Mouse (Mus musculus) thymus, adult 18-20 months (tissue): ENCODE data around the gene Kank1.
"Not testable (repeated sequence)": the region's sequence is repeated elsewhere in the genome, so short reads cannot be mapped to it uniquely, and the experiment has no call there.

Source experiments
- DNase-seq, 2 experiments: peaks; one replicate each; pipeline ENCODE4 v3.0.0; 2022; ENCODE audit warnings: mixed read lengths in 2 of 2

Kank1 gene

GRCm38 (mm10) chr19:25445842-25446241 lies 209.1 kb downstream of the Kank1 start:
- DNase-seq, result no peak

- DNase-seq, result no peak
These were observed 209.9 kb downstream of the Kank1 start for GRCm38 (mm10) chr19:25446683-25447082.

- DNase-seq, result no peak
These were observed 210.6 kb downstream of the Kank1 start for GRCm38 (mm10) chr19:25447373-25447772.

- no peak for DNase-seq
These were observed 214.3 kb downstream of the Kank1 start for GRCm38 (mm10) chr19:25450869-25451629.

- no peak for DNase-seq
These were observed 216.4 kb downstream of the Kank1 start for GRCm38 (mm10) chr19:25453146-25453545.

GRCm38 (mm10) chr19:25460760-25461159 lies 224.0 kb downstream of the Kank1 start:
- no peak for DNase-seq

- no peak for DNase-seq
These were observed 225.0 kb downstream of the Kank1 start for GRCm38 (mm10) chr19:25461553-25462320.

GRCm38 (mm10) chr19:25475806-25476205 lies 239.0 kb downstream of the Kank1 start:
- DNase-seq, result not testable (repeated sequence)

GRCm38 (mm10) chr19:25479152-25479669 lies 242.4 kb downstream of the Kank1 start:
- DNase-seq, result no peak

GRCm38 (mm10) chr19:25480820-25481219 lies 244.0 kb downstream of the Kank1 start:
- no peak for DNase-seq
